Mouse (Mus musculus): Measurements from ENCODE around the gene Rerg. TPM values are rescaled to one million over a fixed set of nuclear protein-coding genes. Genes with fewer than 3 reads are reported as not detected.

Gene Rerg
- total and polyA plus RNA-seq, 2 experiments from 2014 or later = 1.6 to 7.3 TPM

DNA sequence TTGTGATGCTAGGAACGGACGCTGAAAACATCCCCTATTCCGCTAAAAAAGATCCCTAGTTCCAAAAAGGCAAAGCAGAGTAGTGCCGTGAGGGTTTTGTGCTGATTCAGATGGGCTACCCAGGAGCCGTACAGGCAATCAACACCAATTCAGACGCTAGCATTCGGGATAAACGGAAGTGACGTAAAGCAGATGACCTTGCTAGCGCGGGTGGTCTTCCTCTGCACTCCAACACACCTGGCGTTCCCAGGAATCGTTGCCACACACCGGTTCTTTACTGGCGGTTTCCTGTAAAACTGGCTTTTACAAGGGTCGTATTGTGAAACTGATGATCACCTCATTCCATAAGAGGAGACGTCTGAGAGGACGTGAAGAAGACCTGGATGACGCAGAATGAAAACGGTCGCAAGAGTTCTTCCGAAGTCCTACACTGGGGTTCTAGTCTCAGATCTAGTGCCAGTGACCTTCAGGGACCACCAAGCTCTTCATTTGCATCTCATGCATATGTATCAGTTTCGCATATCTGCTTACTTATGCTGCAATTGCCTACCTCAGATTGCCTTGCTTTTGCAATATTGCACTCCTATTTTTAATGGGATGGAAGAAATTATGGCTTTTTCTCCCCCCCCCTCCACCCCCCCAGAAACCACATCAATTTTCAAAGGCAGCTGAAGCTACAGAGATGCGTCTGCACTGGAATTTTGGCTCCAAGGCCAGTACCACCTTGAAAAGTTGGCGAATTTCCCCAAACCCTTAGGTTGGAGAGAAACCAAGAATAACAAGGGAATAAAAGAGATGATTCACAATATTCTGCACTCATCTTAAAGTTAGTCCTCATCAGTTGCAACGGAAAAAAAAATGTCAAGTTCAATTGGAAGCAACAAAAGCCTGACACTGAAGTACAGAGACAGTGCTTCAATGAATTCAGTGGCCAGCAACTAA lies 14.8 kb downstream of the Rerg start:
- no peak overlapping the region for H3K9ac ChIP-seq (replicated peaks; ENCODE audit: low read length)
- no peaks in the 10 kb centered on the region for H3K27me3 ChIP-seq (ENCODE audit: insufficient read depth, low read length)
- no peaks in the 10 kb centered on the region for H3K9me3 ChIP-seq (ENCODE audit: low read length)
- DNase-seq (ENCODE audit: low spot score) (no peak), ATAC-seq (no peak)
- no peaks in the 10 kb centered on the region for H3K4me1 ChIP-seq (ENCODE audit: insufficient read depth, low read length)
- no peaks in the 10 kb centered on the region for H3K36me3 ChIP-seq (ENCODE audit: insufficient read depth, low read length)
- TF ChIP-seq CTCF (IDR thresholded peaks at IDR 0.05; ENCODE audit: low read depth) = no peak
- no peak overlapping the region for H3K27ac ChIP-seq
- no peak overlapping the region for H3K4me3 ChIP-seq (ENCODE audit: low read length)
- 65% methylated on average over 26 of the region's 26 CpGs for WGBS
- no peak overlapping the region for H3K4me2 ChIP-seq (ENCODE audit: low read depth, low read length)

DNA sequence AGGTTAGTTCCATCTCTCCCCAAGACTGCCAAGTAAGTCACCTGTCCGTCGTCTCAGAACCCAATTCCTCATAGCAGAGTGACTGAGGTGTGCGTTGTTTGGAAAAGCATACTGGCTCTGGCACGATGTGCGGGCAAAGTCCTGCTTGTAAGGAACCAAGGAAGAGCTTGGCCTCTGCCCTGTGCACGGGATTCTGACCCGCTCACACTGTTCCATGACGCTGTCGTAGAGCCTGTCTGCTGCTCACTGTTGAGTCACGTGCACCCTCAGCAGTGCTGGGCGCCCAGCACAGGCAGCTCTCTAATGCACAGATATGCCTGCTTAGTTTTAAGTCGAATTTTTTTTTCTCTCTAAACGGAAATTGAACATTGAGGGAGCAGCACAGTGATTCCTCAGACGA lies 17.3 kb downstream of the Rerg start:
- no peaks in the 10 kb centered on the region for H3K36me3 ChIP-seq (ENCODE audit: insufficient read depth, low read length)
- H3K4me3 ChIP-seq (ENCODE audit: low read length) = no peak overlapping the region
- no peaks in the 10 kb centered on the region for H3K9me3 ChIP-seq (ENCODE audit: low read length)
- 87% methylated on average over 14 of the region's 14 CpGs for WGBS
- H3K27me3 ChIP-seq (ENCODE audit: insufficient read depth, low read length) = no peaks in the 10 kb centered on the region
- no peaks in the 10 kb centered on the region for H3K4me1 ChIP-seq (ENCODE audit: insufficient read depth, low read length)
- H3K9ac ChIP-seq (replicated peaks; ENCODE audit: low read length) = no peak overlapping the region
- DNase-seq (ENCODE audit: low spot score) (no peak), ATAC-seq (no peak)
- no peak for TF ChIP-seq CTCF (IDR thresholded peaks at IDR 0.05; ENCODE audit: low read depth)
- H3K4me2 ChIP-seq (ENCODE audit: low read depth, low read length) = no peak overlapping the region
- H3K27ac ChIP-seq = no peak overlapping the region

DNA sequence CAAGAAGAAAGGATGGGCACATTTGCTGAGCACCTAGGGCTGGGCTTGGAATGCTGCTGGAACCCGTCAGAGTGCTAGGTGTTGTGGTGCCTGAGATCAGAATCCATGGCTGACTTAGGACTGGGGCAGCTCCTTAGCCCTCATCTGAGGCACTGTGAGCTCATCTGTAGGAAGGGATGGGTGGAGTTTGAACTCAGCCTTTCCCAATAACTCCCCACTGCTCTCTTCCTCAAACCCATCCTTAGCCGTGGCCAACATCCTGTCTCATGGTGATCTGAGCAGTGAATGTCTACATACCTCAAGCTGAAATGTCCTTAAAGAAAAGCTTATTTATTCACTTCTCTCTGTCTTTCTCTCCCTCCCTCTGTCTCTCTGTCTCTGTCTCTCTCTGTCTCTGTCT lies 19.3 kb downstream of the Rerg start:
- ATAC-seq (no peak), DNase-seq (ENCODE audit: low spot score) (no peak)
- Histone ChIP-seq H3K4me3 (ENCODE audit: low read length) (no peak overlapping the region), H3K4me2 (ENCODE audit: low read depth, low read length) (no peak overlapping the region), H3K27ac (no peak overlapping the region), H3K4me1 (ENCODE audit: insufficient read depth, low read length) (no peaks in the 10 kb centered on the region), H3K27me3 (ENCODE audit: insufficient read depth, low read length) (no peaks in the 10 kb centered on the region), H3K9ac (replicated peaks; ENCODE audit: low read length) (no peak overlapping the region), H3K36me3 (ENCODE audit: insufficient read depth, low read length) (no peaks in the 10 kb centered on the region), H3K9me3 (ENCODE audit: low read length) (no peaks in the 10 kb centered on the region)
- no peak for TF ChIP-seq CTCF (IDR thresholded peaks at IDR 0.05; ENCODE audit: low read depth)
- 90% methylated on average over 2 of the region's 2 CpGs for WGBS

DNA sequence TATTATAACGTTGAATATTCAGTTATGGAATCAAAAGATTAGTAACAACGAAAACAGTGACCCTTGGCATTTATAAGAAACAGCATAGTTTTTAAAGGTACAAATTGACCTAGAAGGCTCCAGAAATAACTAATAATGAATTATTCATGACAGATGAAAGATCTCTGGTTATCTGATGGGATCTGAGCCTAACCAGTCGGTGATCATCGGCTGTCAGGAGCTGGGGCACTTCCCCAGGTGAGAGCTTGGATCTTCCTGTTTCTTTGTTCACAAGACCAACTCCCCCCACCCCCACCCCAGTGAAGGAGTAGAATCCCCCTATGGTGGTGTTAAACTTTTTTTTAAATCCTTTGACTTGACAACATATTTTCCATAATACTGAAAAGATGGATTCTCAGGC lies 20.5 kb downstream of the Rerg start:
- WGBS = 79% methylated on average over 4 of the region's 4 CpGs
- no peak for TF ChIP-seq CTCF (IDR thresholded peaks at IDR 0.05; ENCODE audit: low read depth)
- no peaks in the 10 kb centered on the region for H3K9me3 ChIP-seq (ENCODE audit: low read length)
- H3K4me2 ChIP-seq (ENCODE audit: low read depth, low read length) = no peak overlapping the region
- H3K27me3 ChIP-seq (ENCODE audit: insufficient read depth, low read length) = no peaks in the 10 kb centered on the region
- DNase-seq (ENCODE audit: low spot score) (no peak), ATAC-seq (no peak)
- H3K36me3 ChIP-seq (ENCODE audit: insufficient read depth, low read length) = no peaks in the 10 kb centered on the region
- no peak overlapping the region for H3K9ac ChIP-seq (replicated peaks; ENCODE audit: low read length)
- no peaks in the 10 kb centered on the region for H3K4me1 ChIP-seq (ENCODE audit: insufficient read depth, low read length)
- no peak overlapping the region for H3K27ac ChIP-seq
- H3K4me3 ChIP-seq (ENCODE audit: low read length) = no peak overlapping the region

DNA sequence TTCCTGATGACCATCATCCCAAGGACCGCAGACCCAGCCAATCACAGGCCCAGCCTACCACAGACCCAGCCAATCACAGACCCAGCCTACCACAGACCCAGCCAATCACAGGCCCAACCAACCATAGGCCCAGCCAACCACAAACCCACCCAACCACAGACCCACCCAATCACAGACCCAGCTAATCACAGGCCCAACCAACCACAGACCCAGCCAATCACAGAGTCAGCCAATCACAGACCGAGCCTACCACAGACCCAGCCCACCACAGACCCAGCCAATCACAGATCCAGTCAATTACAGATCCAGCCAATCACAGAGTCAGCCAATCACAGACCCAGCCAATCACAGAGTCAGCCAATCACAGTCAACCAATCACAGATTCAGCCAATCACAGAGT lies 23.4 kb downstream of the Rerg start:
- ATAC-seq (no peak), DNase-seq (ENCODE audit: low spot score) (no peak)
- 98% methylated on average over 2 of the region's 2 CpGs for WGBS
- H3K27me3 ChIP-seq (ENCODE audit: insufficient read depth, low read length) = no peaks in the 10 kb centered on the region
- no peak overlapping the region for H3K4me3 ChIP-seq (ENCODE audit: low read length)
- no peak overlapping the region for H3K9ac ChIP-seq (replicated peaks; ENCODE audit: low read length)
- H3K4me2 ChIP-seq (ENCODE audit: low read depth, low read length) = no peak overlapping the region
- no peaks in the 10 kb centered on the region for H3K36me3 ChIP-seq (ENCODE audit: insufficient read depth, low read length)
- no peak overlapping the region for H3K27ac ChIP-seq
- no peaks in the 10 kb centered on the region for H3K4me1 ChIP-seq (ENCODE audit: insufficient read depth, low read length)
- H3K9me3 ChIP-seq (ENCODE audit: low read length) = no peaks in the 10 kb centered on the region
- no peak for TF ChIP-seq CTCF (IDR thresholded peaks at IDR 0.05; ENCODE audit: low read depth)

DNA sequence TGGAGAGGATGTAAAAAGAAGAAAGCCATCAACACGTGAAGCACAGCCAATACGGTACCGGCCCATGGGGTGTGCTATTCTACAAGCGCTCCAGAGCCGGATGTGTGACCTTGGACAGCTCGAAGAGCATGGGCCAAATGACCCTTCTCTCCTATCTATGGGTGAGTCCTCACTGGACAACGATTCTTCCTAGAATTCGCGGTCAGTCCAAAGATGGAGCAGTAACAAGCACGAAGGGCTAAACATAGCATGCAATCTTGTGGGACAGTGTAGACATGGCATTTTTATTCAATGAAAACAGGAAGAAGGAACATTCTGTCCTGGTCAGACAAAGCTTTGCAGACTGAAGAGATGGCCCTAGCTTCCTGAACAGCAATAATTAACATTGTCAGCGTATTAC lies 24.7 kb downstream of the Rerg start:
- ATAC-seq (no peak), DNase-seq (ENCODE audit: low spot score) (no peak)
- no peak for TF ChIP-seq CTCF (IDR thresholded peaks at IDR 0.05; ENCODE audit: low read depth)
- H3K4me1 ChIP-seq (ENCODE audit: insufficient read depth, low read length) = no peaks in the 10 kb centered on the region
- H3K9me3 ChIP-seq (ENCODE audit: low read length) = no peaks in the 10 kb centered on the region
- H3K27ac ChIP-seq = no peak overlapping the region
- no peak overlapping the region for H3K4me2 ChIP-seq (ENCODE audit: low read depth, low read length)
- 90% methylated on average over 11 of the region's 11 CpGs for WGBS
- no peak overlapping the region for H3K4me3 ChIP-seq (ENCODE audit: low read length)
- no peak overlapping the region for H3K9ac ChIP-seq (replicated peaks; ENCODE audit: low read length)
- no peaks in the 10 kb centered on the region for H3K27me3 ChIP-seq (ENCODE audit: insufficient read depth, low read length)
- H3K36me3 ChIP-seq (ENCODE audit: insufficient read depth, low read length) = no peaks in the 10 kb centered on the region

DNA sequence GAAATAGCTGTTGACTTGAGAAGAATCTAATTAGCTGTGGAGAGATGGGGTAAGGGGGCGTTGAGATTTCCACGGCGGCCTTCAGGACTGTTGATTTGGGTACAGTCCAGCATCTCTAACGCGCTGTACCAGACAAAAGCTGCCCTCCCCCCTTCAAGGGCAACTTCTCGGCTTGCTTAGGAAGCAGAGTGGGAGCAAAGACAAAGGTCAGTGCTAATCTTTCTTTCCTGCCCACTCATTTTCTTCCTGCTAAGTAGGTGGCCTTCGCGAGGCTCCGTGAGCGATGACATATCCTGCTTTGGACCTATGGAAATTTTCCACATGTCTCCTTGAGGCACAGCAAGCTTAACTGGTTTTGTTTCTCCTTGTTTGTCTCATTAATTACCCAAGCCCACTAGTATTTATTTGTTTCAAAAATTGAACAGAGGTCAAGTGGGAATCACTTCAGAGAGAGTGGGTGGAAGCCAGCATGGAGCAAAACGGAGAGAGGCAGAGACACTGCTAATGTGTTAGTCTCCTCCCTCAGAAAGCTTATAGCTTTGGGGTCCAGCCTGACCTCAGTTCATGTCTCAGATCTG lies 25.2 kb downstream of the Rerg start:
- Histone ChIP-seq H3K4me3 (ENCODE audit: low read length) (no peak overlapping the region), H3K9me3 (ENCODE audit: low read length) (no peaks in the 10 kb centered on the region), H3K27me3 (ENCODE audit: insufficient read depth, low read length) (no peaks in the 10 kb centered on the region), H3K4me1 (ENCODE audit: insufficient read depth, low read length) (no peaks in the 10 kb centered on the region), H3K4me2 (ENCODE audit: low read depth, low read length) (no peak overlapping the region), H3K9ac (replicated peaks; ENCODE audit: low read length) (no peak overlapping the region), H3K27ac (no peak overlapping the region), H3K36me3 (ENCODE audit: insufficient read depth, low read length) (no peaks in the 10 kb centered on the region)
- ATAC-seq = no peak
- DNase-seq (ENCODE audit: low spot score) = no peak
- 43% methylated on average over 11 of the region's 11 CpGs for WGBS
- TF ChIP-seq CTCF (IDR thresholded peaks at IDR 0.05; ENCODE audit: low read depth) = no peak

Measured in hindbrain, postnatal 0 days (tissue).